Mouse (Mus musculus) adrenal gland, postnatal 36 days (tissue): ENCODE data around the gene 1700025G04Rik. TPM values are rescaled to one million over a fixed set of nuclear protein-coding genes. Genes with fewer than 3 reads are reported as not detected.

Experiments used
- DNase-seq, 2 experiments: peaks; one replicate each; pipeline ENCODE4 v3.0.0; 2021; ENCODE audit warnings: mixed read lengths in 1 of 2
- total RNA-seq, 2 experiments: library from RNA; stranded (reverse); gene quantifications; 2 replicates each; pipeline ENCODE4 v1.2.3; 2021

1700025G04Rik gene
- total RNA-seq, 2 experiments from 2014 or later: 51.0 to 92.3 TPM

DNA sequence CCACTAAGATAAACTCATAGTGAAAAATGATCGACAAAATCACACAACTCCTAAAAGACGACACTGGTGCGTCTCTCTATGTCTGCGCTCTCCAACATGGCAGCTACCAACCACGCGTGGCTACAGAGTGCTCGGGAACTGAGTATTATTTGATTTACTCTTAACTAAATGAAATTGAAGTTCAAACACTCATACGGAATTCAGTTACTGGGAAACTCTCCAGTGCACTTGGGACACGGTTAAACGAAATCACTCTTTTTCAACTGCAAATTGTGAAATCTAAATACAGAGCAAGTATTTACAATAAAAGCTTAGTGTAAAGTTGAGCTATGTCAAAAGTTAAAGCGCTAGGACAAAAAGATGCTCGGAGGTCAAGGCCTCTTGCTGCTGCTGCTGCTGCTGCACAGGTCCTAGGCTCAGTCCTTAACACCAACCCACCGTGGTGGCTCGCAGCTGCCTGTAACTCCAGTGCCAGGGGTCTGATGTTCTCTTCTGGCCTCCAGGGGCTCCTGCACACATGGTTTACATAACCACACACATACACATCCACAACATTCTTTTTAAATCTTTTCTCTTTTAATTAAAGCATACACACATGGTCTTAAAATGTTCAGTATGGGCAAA, 13.6 kb downstream of the 1700025G04Rik start:
- no peak for DNase-seq

DNA sequence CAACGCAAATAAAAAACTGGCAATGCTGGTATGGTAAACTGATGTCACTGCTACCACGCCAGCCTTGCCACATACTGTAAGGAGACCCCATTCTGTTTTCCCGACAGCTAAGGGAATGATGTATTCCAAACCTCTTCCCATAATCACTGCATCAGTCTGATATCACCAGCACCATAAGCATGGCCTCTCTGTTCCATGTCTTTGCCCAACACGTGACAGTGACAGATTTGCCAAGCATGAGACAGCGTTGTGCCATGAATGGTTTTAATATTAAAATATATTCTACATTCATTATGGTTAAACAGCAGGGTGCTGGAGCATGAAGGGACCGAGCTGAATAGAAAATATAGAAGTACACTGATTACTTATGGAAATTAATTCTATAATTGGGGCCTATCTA, 14.2 kb downstream of the 1700025G04Rik start:
- DNase-seq: no peak

DNA sequence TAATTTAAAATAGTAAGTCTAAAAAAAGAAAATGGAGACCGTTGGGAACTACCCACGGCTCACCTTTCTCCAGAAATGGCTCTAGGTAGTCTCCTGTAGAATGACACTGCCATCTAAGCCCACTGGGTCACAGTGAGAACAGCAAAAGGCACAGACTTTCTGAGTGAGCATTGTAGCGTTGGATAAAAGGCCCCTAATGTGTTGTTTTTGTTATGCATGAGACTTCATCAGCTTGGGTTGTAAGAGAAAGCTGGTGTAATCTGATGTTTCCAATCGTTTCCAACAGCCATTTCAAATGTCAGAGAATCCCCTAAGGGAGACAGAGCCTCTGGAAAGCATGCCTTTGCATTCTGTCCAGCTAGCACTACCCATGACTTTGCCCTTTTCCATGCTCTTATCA, 19.5 kb downstream of the 1700025G04Rik start:
- DNase-seq: no peak

DNA sequence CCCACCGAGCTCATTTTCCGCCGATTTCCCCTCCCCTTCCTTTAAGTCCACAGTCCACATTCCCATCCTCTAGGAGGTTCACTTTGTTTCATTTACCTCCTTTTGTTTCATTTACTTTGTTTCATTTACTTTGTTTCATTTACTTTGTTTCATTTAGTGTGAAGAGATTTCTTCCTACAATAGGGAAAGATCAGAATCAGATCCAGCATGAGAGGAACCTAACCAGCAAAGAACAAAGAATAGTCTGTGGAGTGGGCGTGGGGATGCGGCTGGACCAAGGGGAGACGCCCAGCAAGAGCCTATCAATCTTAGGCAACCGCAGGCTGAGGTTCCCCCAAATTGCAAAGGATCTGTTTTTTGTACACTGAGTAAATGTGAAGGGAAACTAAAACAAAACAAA, 20.2 kb downstream of the 1700025G04Rik start:
- DNase-seq: no peak

DNA sequence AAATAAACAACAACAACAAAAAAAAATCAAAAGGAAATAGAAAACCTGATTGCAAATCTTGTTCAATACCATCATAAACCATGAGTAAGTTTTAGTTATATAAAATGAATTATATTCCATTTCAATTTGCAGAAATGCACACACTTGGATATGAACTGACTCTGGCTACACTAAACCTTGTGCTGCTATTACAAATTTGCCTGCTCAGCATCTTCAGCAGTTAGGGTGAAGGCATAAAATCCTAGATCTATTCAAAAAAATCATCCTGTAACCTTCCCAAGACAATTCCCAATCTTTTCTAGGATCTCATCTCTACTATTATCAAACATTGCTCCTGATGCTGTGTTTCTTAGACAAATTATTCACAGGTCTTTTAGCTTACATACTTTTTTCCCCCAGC, 22.0 kb downstream of the 1700025G04Rik start:
- DNase-seq: no peak

DNA sequence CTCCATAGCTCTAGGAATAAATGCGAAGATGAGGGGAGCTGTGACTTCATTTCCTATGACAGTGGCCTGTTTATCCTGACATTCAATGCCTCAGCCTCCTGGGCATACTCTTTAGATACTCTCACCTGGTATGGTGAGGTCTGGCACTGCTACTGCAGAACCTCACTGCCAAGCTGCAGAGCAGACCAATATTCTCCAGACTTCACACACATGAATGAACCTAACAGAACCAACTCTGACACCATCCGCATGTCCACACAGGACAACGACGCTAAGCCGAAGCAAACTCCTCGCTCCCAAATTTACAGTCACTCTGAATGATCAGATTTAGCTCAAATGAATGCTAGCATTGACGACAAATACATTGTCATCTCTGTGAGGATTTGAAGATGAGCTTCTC, 24.4 kb downstream of the 1700025G04Rik start:
- DNase-seq: no peak

DNA sequence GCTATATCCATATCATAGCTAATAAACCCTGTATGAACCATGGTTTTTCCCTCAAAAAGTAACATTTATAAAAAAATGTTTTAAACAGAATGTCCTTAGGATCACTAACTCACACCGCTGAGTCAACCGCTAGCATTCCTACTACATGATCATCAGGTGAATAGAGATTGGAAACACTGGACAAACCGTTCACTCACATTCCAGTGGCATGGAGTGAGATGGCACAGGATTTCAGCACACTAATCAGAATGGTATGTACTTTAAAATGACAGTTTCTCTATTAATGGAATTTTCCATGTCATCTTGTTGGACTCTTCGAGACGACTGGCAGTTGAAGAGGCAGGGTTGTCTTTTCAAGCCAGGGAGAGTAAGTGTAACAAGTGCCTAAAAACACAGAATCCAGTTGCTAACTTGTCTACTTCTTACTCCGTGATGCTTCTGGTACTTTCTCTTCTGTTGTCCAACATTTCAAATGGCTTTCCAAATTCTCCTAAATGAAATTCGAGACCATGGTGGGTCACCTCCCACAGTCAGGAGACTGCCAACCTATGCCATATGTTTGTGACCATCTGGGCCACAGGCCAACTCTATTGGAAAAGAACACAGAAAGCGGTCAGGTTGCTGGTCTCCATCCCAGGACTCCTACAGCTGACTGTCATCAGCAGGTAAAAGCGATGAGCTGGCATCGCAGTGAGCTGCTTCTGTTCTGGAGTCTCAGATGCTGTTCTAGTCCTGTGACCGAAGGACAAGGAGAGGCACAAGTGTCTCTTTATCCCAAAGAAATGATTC, 26.4 kb downstream of the 1700025G04Rik start:
- no peak for DNase-seq

DNA sequence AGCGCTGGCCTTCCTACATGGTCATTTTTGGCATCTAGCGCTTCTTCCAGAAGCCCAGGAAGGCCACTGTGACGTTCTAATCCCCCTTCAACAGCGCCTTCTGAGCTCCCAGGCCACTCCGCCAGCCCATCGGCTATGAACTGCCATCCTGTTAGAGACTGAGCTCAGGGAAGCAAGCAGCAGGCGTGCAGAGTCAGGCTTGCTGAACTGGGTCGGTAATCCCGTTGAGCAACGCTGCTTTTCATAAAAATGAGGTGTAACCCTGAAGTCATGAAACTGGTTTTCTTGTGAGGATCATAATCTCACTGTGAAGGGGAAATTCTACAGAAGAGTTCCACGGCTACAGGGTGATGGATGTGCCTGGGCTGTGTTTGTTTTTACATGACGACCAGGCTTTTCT, 28.2 kb downstream of the 1700025G04Rik start:
- no peak for DNase-seq

DNA sequence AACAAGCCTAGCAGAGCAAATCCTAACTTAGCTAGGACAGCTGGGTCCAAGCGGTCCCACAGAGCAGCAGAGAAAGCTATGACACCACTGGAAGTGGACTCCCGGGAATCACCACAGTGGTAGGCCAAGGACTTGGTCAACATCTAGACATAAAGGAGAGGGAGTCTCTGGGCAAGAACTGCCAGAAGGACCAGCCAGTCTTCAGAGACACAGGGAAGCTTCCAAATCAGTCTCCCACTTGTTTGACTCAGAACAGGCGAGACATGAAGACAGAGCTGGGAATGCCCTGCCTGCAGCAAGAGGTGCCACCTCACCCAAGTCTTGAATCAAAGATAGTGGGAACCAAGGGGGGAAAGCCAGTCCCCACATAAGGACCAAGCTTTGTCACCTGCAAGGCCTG, 29.7 kb downstream of the 1700025G04Rik start:
- no peak for DNase-seq

DNA sequence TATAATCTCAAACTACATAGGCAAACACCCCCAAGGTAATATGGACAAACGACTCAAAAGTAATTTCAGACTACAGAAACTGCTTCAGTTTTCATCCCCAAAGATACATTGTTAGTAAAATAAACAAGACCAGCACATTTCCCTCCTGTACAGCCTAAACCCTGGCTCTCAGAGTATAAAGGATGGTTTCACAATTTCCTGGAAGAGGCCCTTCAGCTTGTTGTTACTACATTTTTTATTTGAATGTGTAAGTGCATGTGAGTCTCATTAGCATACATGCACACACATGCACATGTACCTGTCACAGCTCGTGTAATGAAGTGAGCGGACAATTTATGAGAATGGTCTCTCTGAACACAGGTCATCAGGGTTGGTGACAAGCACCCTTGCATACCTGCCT, 31.1 kb downstream of the 1700025G04Rik start:
- DNase-seq: no peak

DNA sequence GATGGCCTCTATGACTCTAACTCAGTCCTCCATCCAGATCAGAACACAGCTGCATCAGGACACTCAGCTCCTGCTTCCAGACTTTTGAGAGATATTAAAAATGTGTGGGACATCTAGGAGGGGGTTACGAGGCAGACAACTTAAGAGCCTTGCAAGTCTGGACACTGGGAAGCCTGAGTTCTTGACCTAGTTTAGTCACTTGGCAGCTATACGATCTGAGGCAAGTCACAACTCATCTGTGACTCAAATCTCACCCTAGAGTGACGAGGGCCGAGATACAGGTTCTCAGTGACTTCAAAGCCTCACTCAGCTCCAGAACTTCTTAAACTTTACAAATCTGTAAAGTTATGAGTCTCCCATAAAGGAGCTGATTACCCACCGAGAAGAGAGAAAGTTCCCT, 36.8 kb downstream of the 1700025G04Rik start:
- peak in 1 of 2 experiments; percentile 49 for DNase-seq

DNA sequence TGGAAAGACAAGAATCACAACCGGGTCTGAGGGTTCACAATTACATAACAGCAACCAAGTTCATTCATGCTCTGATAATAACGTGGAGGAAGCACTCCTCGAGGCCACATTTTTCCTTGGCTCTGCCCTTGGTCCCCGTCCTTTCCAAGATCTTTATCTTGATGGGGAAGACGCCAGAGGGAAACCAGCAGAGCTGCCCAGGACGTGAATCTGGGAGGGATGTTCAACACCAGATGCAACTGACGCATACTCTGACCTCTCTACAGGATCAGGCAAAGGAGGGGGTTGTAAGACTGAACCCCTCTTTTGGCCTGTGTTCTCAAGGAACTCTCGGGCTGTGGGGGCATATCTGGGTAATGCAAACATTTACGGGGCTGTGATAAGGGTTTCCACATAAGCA, 38.1 kb downstream of the 1700025G04Rik start:
- DNase-seq: peak; percentile 64 to 76

DNA sequence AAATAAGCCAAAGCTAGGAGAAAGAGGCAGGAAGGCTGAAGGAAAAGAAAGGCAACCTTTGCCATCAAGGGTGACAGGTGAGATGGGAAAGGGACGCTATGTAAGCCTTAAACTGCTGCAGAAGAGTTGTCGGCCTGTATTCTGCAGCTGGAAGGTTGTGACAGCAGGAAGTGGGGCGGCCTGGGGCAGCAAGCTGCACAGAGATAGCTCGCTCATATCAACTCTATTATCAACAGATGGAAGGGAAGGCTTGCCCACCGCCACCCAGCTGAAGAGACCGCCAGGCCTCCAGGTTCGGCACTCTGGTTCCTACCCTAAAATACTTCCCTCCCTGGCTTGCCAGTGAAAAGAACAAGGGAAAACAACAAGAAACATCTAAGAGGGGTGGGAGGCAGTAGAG, 39.9 kb downstream of the 1700025G04Rik start:
- DNase-seq: no peak

DNA sequence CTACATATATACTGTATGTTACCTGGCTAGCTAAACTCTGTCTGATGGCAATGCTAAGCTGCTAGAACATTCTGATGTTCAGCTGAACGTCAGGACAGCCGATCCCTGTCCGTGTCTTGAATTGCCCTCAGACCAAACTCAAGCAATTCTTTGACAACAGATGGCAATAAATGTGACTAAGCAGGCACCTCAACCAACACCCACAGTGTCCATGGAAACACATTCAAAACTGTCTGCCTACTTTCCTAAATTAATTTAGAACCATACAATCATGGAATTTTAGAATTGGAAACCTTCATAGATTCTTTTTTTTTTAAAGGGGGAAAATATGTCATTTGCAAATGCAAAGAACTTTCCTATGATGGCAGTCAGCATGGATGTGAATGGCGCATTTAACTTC, 41.6 kb downstream of the 1700025G04Rik start:
- no peak for DNase-seq

DNA sequence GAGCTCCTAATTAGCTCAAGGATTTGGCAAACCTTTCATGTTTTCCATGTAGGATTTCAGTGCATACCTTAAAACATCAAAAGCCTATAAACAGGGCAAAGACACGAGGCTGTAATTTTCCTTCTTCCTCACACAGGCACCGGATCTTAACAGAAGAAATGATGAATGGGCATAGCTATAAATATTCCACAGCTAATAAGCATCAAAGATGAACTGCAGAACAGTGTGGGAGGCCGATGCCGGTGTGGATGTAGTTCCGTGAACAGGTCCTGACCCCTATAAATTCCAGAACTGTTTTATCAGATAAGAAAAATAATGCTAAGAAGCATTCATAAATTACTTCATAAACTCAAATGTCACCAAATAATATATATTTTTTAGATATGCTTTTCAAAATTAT, 42.5 kb downstream of the 1700025G04Rik start:
- no peak for DNase-seq

DNA sequence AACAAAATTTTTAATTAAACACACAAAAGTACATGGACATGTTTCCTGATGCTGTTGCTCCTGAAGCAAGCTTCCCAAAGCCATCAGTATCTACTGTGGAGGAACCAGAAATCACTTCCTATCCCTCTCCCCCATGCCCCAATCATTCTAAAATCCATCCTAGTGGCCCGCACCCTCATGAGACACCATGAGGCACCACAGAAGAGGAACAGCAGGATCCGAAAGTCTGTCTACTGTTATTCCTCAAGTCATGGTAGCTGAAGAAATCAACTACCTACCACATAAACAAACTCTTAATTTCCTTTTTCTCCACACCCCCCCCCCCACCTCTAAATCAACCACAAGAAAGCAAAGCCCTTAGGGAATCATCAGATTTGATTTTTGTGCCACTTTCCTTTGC, 46.5 kb downstream of the 1700025G04Rik start:
- no peak for DNase-seq

DNA sequence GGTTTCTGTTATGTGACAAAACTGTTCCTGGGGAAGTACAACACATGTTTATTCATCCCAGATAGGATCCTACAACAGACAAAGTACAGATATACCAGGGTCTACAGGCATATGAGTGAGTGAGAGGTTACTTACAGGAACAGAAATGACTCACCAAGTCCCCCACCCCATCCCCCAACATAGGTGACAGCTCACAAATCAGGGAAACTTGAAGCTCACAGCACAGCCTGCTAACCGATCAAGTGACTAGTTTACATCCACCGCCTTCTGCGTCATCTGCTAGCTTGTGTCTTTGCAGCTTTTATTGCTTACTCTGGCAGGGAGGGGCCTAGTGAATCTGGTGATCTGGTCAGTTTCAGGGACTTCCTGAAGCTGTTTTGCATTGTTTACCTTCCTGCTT, 47.5 kb downstream of the 1700025G04Rik start:
- no peak for DNase-seq

DNA sequence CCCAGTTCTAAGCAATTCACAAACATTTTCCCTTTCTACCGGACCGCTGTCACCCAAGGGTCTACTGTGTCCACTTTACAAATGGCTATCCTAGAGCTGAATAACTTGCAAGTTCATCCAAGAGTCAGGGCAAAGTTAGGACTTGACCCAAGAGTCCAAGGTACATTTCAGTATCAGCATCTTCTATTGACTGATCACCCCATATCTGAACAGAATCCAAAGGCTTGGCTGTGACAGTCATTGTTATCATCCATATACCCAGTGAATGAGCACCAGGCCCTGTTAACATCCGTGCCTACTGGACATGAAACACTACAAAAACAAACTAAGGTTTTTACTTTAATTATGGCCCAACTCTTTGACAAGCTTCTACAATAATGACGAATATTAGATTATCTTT, 48.9 kb downstream of the 1700025G04Rik start:
- no peak for DNase-seq

DNA sequence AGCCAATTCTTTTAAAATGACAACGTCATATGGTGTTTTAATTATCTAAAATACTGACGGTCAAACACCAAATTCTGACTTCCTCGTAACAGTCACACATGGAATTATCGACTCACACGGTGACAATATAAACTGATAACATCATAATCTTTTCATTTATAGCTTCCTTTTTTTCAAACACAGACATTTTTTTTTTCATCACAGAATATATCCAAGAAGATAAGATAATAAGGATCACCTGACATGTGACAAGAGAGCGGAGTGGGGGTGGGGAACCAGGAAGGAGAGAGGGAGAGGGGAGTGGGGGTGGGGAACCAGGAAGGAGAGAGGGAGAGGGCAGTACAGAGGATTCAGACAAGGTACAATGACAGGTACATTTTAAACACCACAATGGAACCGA, 49.9 kb downstream of the 1700025G04Rik start:
- no peak for DNase-seq

DNA sequence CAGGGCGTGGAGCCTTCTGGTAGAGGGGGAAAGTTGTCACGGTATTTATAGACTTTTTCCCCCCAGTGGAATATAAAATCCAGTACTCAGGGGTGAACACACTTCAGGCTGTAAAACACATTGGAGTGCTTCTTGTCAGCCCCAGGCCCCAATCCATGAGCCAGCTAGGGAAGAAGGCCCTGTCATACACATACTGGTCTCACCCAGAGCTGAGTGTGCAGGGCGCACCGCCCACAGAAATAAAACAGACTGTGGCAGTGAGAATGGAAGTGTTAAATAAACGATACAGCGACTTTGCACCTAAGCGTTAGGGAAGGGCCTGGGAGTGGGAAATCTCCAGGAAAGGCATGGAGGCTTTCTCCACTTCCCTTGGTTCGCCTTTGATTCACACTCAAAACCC, 50.3 kb downstream of the 1700025G04Rik start:
- no peak for DNase-seq

DNA sequence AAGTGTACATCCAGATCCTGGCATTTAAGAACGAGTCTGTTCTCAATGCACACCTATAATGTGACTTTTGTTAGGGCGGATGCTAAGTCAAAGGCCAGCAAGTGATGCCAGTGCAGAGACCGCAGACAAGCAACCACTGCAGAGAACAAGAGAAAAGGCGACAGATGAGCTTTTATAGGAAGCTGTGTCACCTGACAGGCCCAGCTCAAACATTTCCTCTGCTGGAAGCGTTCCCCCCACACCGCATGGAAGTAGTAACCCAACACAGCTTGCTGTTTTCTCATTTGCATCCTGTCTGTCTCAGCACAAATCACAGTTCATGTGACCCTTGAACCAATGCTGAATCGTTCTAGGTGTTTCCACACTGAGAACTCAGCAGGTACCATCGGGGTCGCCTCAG, 51.8 kb downstream of the 1700025G04Rik start:
- no peak for DNase-seq

DNA sequence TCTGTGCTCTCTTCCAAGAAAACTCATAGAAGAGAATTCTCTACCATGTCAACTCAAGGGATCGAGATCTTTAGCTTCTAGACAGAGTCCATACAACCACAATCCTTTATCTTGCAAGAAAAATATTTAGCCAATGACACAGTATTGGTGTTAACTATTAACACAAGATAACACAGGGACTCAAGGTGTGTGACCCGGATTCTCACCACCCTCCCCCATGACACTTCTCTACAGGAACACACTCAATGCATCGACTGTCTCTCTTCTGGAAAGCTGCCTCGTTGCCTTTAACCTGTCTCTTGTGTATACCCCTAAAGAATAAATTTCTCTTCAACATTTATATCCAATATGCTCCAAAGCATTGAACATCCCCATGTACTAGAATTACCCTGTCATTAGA, 52.3 kb downstream of the 1700025G04Rik start:
- DNase-seq: no peak

DNA sequence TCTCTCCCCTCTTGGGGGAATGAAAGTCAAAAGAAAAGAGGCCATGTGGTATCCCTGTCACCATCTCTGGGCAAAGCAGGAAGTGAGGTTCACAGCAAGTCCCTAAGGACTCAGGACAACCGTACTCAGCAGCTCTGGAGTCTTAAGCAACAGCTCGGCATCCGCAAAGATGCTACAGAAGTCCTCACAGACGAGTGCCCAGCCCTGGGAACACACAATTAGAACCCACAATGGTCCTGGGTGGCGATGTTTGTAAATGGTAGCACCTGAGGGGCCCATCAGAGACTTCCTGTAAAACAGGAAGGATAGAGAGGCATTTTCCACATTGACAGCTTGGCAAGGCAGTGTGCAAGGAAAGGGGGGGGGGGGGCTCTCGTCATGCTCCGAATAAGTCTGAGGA, 55.2 kb downstream of the 1700025G04Rik start:
- no peak for DNase-seq

DNA sequence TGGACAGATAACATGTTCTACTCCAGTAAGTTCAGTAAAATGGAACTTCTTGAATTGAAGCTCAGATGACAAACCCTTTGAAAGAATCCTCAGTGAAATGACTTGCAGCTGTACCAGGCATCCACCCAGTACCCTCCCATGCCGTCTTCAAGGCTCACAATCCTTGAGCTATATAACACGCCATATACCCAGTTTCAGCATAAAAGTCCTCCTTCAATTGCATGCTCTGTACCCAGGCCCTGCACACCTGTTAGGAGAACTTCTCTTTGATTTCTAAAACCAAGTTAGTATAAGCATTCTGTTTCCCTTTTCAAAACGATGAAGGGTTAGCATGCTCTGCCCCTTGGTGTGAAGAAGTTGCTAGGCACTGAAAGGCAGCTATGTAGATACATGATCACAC, 56.2 kb downstream of the 1700025G04Rik start:
- no peak for DNase-seq
